Mouse (Mus musculus): ENCODE results near the gene Trio.

DNA sequence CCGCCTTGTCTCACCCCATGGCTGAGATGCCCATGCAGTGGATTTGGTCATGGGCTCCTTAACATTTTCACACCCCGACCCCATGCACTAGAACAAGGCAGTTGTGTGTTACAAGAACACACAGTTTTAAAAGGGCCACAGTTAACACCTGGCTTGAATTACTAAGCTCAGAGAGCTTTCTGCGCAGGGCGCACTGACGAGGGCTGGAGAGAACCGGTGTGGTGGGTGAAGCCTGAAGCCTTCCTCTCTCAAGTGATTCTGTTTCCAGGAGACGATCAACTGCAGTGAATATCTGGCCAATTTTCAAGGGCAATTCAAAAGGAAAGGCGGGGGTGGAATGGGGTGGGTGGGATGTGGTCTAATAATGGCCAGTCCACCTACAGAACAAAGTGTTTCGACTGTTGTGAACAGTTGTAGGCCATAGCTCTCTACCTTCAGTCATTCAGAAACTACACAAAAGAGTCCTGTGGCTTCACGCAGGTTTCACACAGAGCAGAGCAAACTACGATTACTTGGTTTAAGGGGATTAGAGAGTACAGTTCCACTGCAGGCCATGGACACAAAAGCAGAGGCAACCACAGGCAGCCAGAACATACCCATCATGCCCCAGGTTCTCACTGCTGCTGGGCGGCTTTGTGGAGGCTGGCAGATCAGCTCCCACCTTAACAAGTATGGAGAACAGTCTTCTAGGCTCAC lies 214.7 kb downstream of the Trio start:
- TF ChIP-seq CTCF (IDR thresholded peaks at IDR 0.05; ENCODE audit: control insufficient read depth, insufficient read depth, low read length) (no peak), POLR2A (IDR thresholded peaks at IDR 0.05; ENCODE audit: borderline replicate concordance, control insufficient read depth, low read depth, low read length) (no peak)
